21 mouse cellular contexts compared by ENCODE assay signal in the genomic region with DNA sequence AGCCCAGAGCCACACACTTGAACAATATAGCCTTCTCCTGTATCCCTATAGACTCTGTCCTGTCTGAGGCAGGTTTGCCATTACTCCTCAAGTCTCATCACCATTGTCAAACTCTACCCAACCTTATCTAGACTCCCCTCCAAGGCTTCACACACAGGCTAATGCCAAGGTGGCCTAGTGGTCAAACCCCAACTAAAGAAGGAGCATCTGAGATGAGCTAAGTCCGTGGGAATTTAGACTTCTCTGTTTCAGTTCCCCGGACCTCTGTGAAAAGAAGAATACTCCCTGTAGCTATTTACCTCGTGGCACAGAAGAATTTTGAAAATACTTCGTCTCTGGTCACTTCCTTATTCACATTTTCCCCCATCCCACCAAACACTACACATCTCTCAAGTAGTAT. TPM values are rescaled to one million over a fixed set of nuclear protein-coding genes. Genes with fewer than 3 reads are reported as not detected.
DNase-seq lines count a peak whose midpoint lies in the region; ATAC-seq and TF ChIP-seq lines count a peak whose summit lies in the region.
"Had no signal": no experiment of that assay in that cellular context is flagged by ENCODE, and none has a peak within 500 bp of the region (broad histone marks: within the 10 kb centered on the region; RNA-seq: fewer than 3 reads in every experiment).

No protein-coding gene starts in this region.

- no peaks in the 10 kb centered on the region for H3K27me3 ChIP-seq in liver, postnatal 0 days (ENCODE audit: insufficient read depth, low read length)
- no peaks in the 10 kb centered on the region for H3K27me3 ChIP-seq in liver, embryonic 11.5 days (replicated peaks; ENCODE audit: control insufficient read depth, insufficient read depth, low read length)
- H3K27me3 ChIP-seq: embryonic facial prominence, embryonic 15.5 days; forebrain, embryonic 15.5 days; heart, embryonic 13.5 days; hindbrain, embryonic 12.5 days had no signal

- H3K79me2 ChIP-seq in macrophage (ENCODE audit: inconsistent target) = peaks cover 78% of the 10 kb centered on the region

- no peak for TF ChIP-seq CTCF in liver, postnatal 0 days (IDR thresholded peaks at IDR 0.05; ENCODE audit: low read depth)
- TF ChIP-seq CTCF in bone marrow macrophage, adult 2 months (IDR thresholded peaks at IDR 0.05; ENCODE audit: low read depth, low read length) = no peak

- H3K9me3 ChIP-seq in liver, postnatal 0 days (ENCODE audit: low read length) = no peaks in the 10 kb centered on the region
- H3K9me3 ChIP-seq in liver, embryonic 11.5 days (ENCODE audit: control insufficient read depth, low read length) = no peaks in the 10 kb centered on the region
- H3K9me3 ChIP-seq: embryonic facial prominence, embryonic 15.5 days; forebrain, embryonic 10.5 days; forebrain, embryonic 15.5 days; heart, embryonic 13.5 days; hindbrain, embryonic 12.5 days had no signal

- TF ChIP-seq EP300 in liver, postnatal 0 days (IDR thresholded peaks at IDR 0.05; ENCODE audit: low read depth) = no peak

- H3K4me1 ChIP-seq in liver, postnatal 0 days (ENCODE audit: insufficient read depth) = no peaks in the 10 kb centered on the region; the same call in 1 of the 2 replicates
- H3K4me1 ChIP-seq in liver, embryonic 11.5 days (replicated peaks; ENCODE audit: control insufficient read depth, insufficient read depth, low read length) = peaks cover 5% of the 10 kb centered on the region
- peaks cover 58% of the 10 kb centered on the region for H3K4me1 ChIP-seq in bone marrow macrophage, adult 2 months (ENCODE audit: control insufficient read depth, insufficient read depth, low read length)
- H3K4me1 ChIP-seq: forebrain, embryonic 15.5 days had no signal

- DNase-seq in liver, postnatal 0 days = no peak
- DNase-seq in liver, embryonic 11.5 days (ENCODE audit: low spot score) = no peak
- DNase-seq in embryo, embryonic 11 days = no peak
- no peak for DNase-seq in layer of hippocampus, postnatal 25 days (ENCODE audit: extremely low spot score in 1 of 2, low spot score in 1 of 2)
- DNase-seq in frontal cortex, postnatal 14 days (ENCODE audit: low spot score in 2 of 2) = no peak
- DNase-seq: adrenal gland, adult 8-10 months; cerebellum, adult 2 months; cerebellum, postnatal 10 days; gastrocnemius, postnatal 14 days; heart, postnatal 4 days had no signal

- ATAC-seq in liver, postnatal 0 days = no peak
- no peak for ATAC-seq in liver, embryonic 11.5 days (replicated peaks; ENCODE audit: low FRiP score)
- ATAC-seq: forebrain, embryonic 15.5 days; hindbrain, embryonic 16.5 days; inflammation-experienced regulatory T-cells, adult 6 months had no signal

- TF ChIP-seq POLR2A in bone marrow macrophage, adult 2 months (IDR thresholded peaks at IDR 0.05; ENCODE audit: borderline replicate concordance, low read depth, low read length) = no peak

- no peaks in the 10 kb centered on the region for H3K36me3 ChIP-seq in liver, postnatal 0 days (replicated peaks; ENCODE audit: insufficient read depth, low read length)
- no peaks in the 10 kb centered on the region; the same call in 1 of the 2 replicates for H3K36me3 ChIP-seq in liver, embryonic 11.5 days (ENCODE audit: control insufficient read depth, insufficient read depth, low read length)
- no peaks in the 10 kb centered on the region for H3K36me3 ChIP-seq in macrophage (ENCODE audit: inconsistent target)
- H3K36me3 ChIP-seq: embryonic facial prominence, embryonic 15.5 days; forebrain, embryonic 10.5 days; forebrain, embryonic 15.5 days; heart, embryonic 13.5 days; hindbrain, embryonic 12.5 days had no signal

- no peak overlapping the region for H3K9ac ChIP-seq in liver, postnatal 0 days (replicated peaks)
- H3K9ac ChIP-seq in liver, embryonic 11.5 days (ENCODE audit: low read depth, low read length) = no peak overlapping the region
- H3K9ac ChIP-seq: embryonic facial prominence, embryonic 15.5 days; forebrain, embryonic 15.5 days; heart, embryonic 13.5 days; hindbrain, embryonic 12.5 days had no signal

- WGBS in liver, postnatal 0 days (ENCODE audit: insufficient replicate concordance) = 60% methylated on average over 4 of the region's 4 CpGs
- WGBS in liver, embryonic 11.5 days = 67% methylated on average over 4 of the region's 4 CpGs
- 6% methylated on average over 4 of the region's 4 CpGs for whole genome bisulfite sequencing in macrophage (ENCODE audit: missing documents)

- peak overlapping the region; percentile 34; the same call in 1 of the 2 replicates for H3K27ac ChIP-seq in liver, postnatal 0 days (ENCODE audit: low read depth)
- H3K27ac ChIP-seq in liver, embryonic 11.5 days (ENCODE audit: low read depth, low read length) = no peak overlapping the region
- H3K27ac ChIP-seq in bone marrow macrophage, adult 2 months (ENCODE audit: insufficient read depth, low read depth, low read length) = peak overlapping the region; percentile 94
- H3K27ac ChIP-seq in macrophage = peak overlapping the region; percentile 99
- H3K27ac ChIP-seq: embryonic facial prominence, embryonic 15.5 days; forebrain, embryonic 10.5 days; forebrain, embryonic 15.5 days; heart, embryonic 13.5 days; hindbrain, embryonic 12.5 days had no signal

- no peak overlapping the region for H3K4me2 ChIP-seq in liver, postnatal 0 days (ENCODE audit: low read depth, low read length)
- no peak overlapping the region for H3K4me2 ChIP-seq in liver, embryonic 11.5 days
- H3K4me2 ChIP-seq: embryonic facial prominence, embryonic 15.5 days; forebrain, embryonic 15.5 days; heart, embryonic 13.5 days; hindbrain, embryonic 12.5 days had no signal

- H3K4me3 ChIP-seq in liver, postnatal 0 days (ENCODE audit: low read depth, low read length) = no peak overlapping the region
- no peak overlapping the region for H3K4me3 ChIP-seq in liver, embryonic 11.5 days (ENCODE audit: low read depth, low read length)
- H3K4me3 ChIP-seq in bone marrow macrophage, adult 2 months (ENCODE audit: insufficient read depth, low read length) = no peak overlapping the region
- no peak overlapping the region; the same call in 1 of the 2 replicates for H3K4me3 ChIP-seq in macrophage (ENCODE audit: inconsistent target)
- H3K4me3 ChIP-seq: embryonic facial prominence, embryonic 15.5 days; erythroblast, embryonic 14.5 days; forebrain, embryonic 10.5 days; forebrain, embryonic 15.5 days; heart, embryonic 13.5 days; hindbrain, embryonic 12.5 days had no signal

RNA-seq across cellular contexts. Expression of gene Fyb, which starts 39.5 kb away (rescaled TPM):
- polyA plus RNA-seq in liver, postnatal 0 days (2015; fragmentation: Nextera tagmentation; extraction: Ambion mirVana) = 28.0 and 29.7 TPM in 2 replicates
- polyA plus RNA-seq in liver, embryonic 11.5 days (2014; fragmentation: Nextera tagmentation; extraction: Ambion mirVana) = 38.7 and 41.1 TPM in 2 replicates
- polyA plus RNA-seq in bone marrow macrophage, adult 2 months (2012; ENCODE audit: insufficient read depth, insufficient read length, missing spikeins) = 1,205 and 1,358 TPM in 2 replicates
- total RNA-seq in macrophage (2018; cell fraction: chromatin; rRNA removed) = 1,000 to 10,000 TPM in 25 of 26 experiments, 100 to 1,000 TPM in 1; 946 to 4,580 (median 3,223) TPM
- 1,000 to 10,000 TPM in 9 of 26 experiments, 100 to 1,000 TPM in 17; 417 to 1,132 (median 746) TPM for total RNA-seq in macrophage (2018; cell fraction: cytosol; rRNA removed)
- 1,000 to 10,000 TPM; 1,077 to 2,236 (median 1,801) TPM for total RNA-seq in macrophage (2018; cell fraction: nucleus; rRNA removed)
- polyA plus RNA-seq in macrophage (2018) = 370 to 786 TPM (median 465 TPM) in 3 replicates
- 10 to 100 TPM in 1 of 2 experiments, 1 to 10 TPM in 1; 6.3 to 10.4 TPM for total RNA-seq in layer of hippocampus, postnatal 25 days (2021)
- total RNA-seq: ES-E14 had no signal
